Mouse (Mus musculus): Measurements from ENCODE around the gene Trmt10b.

GRCm38 (mm10) chr4:45271041-45271452, 25.9 kb upstream of the Trmt10b start:
- no peak for TF ChIP-seq GATA1 (IDR thresholded peaks at IDR 0.05; ENCODE audit: low read depth, low read length)
- no peak for TF ChIP-seq CTCF (IDR thresholded peaks at IDR 0.05 in 2 of 3, conservative IDR thresholded peaks at IDR 0.05 in 1 of 3; ENCODE audit: control insufficient read depth in 1 of 3, insufficient read depth in 1 of 3, low read depth in 2 of 3, low read length in 3 of 3, poor library complexity in 1 of 3, severe bottlenecking in 1 of 3)
- no peak for TF ChIP-seq EP300 (IDR thresholded peaks at IDR 0.05; ENCODE audit: low read depth in 1 of 2, low read length in 2 of 2)
- TF ChIP-seq RAD21 (IDR thresholded peaks at IDR 0.05; ENCODE audit: low read depth, low read length): no peak
- no peak for TF ChIP-seq ZC3H11A (IDR thresholded peaks at IDR 0.05; ENCODE audit: low read depth, low read length)

Data from MEL (cell line).